Mouse (Mus musculus) heart, postnatal 0 days (tissue): ENCODE measurements around the gene Prim2.

Source experiments
- CTCF ChIP-seq: IDR thresholded peaks from 2 replicates; pipeline ENCODE4 v1.5.1; 2016; ENCODE audit warnings: antibody characterized with exemption, control low read depth, low read depth
- EP300 ChIP-seq: IDR thresholded peaks from 2 replicates; pipeline ENCODE4 v1.6.1; 2016; ENCODE audit warnings: antibody characterized with exemption, low read depth

- TF ChIP-seq CTCF = no peak
- TF ChIP-seq EP300 = no peak
Observed at GRCm38 (mm10) chr1:33541708-33542107, 127.9 kb downstream of the Prim2 start.
